Mouse (Mus musculus): ENCODE measurements at regions not wholly inside any gene's neighbourhood (a gene's known extent, or its start where the extent isn't known, plus 50 kb on each side); places are given as distances from the start of the nearest gene placed in this dataset.

GRCm38 (mm10) chr1:155499735-155500134 is 58.2 kb upstream of the Acbd6 start:
- Histone ChIP-seq H3K4me1 (ENCODE audit: control insufficient read depth, insufficient read depth, insufficient read length, low read length) (no peaks in the 10 kb centered on the region), H3K4me3 (ENCODE audit: insufficient read depth, low read depth, low read length) (no peak overlapping the region), H3K27ac (replicated peaks; ENCODE audit: low read depth, low read length) (no peak overlapping the region)

- Histone ChIP-seq H3K4me3 (ENCODE audit: insufficient read depth, low read depth, low read length) (no peak overlapping the region), H3K4me1 (ENCODE audit: control insufficient read depth, insufficient read depth, insufficient read length, low read length) (no peaks in the 10 kb centered on the region), H3K27ac (replicated peaks; ENCODE audit: low read depth, low read length) (no peak overlapping the region)
Measured at GRCm38 (mm10) chr1:155502867-155503266, 55.1 kb upstream of the Acbd6 start.

- H3K4me3 ChIP-seq (ENCODE audit: insufficient read depth, low read depth, low read length), result no peak overlapping the region
- no peak overlapping the region for H3K27ac ChIP-seq (replicated peaks; ENCODE audit: low read depth, low read length)
- H3K4me1 ChIP-seq (ENCODE audit: control insufficient read depth, insufficient read depth, insufficient read length, low read length), result no peaks in the 10 kb centered on the region
Measured at GRCm38 (mm10) chr1:155504581-155505328, 53.2 kb upstream of the Acbd6 start.

- H3K4me3 ChIP-seq (ENCODE audit: insufficient read depth, low read depth, low read length), result no peak overlapping the region
- H3K27ac ChIP-seq (replicated peaks; ENCODE audit: low read depth, low read length), result no peak overlapping the region
- H3K4me1 ChIP-seq (ENCODE audit: control insufficient read depth, insufficient read depth, insufficient read length, low read length), result no peaks in the 10 kb centered on the region
Measured at GRCm38 (mm10) chr1:155505361-155506077, 52.4 kb upstream of the Acbd6 start.
